Mouse (Mus musculus): ENCODE measurements around the gene Lrrc20.
"Not testable (repeated sequence)": the region's sequence is repeated elsewhere in the genome, so short reads cannot be mapped to it uniquely, and the experiment has no call there.

The Lrrc20 gene

DNA sequence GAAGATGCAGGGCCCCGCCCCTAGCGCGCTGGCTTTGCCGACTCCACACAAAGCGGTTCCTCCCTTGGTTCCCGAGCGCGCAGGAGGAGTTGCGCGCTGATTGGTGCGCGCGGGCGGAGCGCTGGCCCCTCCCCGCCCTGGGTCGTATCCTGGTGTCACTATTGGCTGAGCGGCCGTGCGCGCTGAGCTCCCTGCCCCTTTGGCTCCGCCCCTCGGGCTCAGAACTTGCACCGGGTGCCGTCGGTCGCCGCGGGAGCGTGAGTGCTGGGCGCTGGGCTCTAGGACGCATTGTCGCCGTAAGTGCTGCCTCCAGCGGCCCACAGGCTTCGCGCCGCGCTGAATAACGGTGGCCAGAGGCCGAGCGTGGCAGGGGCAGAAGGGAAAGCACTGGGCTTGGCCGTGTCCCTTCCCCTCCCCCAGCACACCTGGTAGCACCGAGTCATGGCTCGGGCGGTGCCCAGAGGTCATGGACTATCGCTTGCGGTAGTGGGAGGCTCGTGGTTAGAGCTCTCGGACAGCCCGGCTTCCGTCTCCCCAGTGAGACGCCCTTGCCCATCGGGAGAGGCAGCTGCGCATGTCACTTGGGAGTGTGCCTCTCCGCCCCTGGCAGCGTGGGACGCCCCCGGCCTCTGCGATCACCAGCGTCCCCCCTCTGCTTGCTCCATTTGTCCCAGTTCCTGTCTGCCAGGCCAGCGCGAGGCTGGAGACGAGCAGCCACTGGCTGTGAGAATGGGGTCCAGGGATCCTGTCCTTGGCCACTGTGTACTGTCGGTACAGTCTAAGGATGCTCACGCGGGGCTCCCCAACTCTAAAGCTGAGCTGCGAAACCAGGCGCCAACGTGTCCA lies at the start of gene Lrrc20:
Lrrc20 (plus strand) TSS at position 208 of the 846 bp plus-strand sequence.
- CTCF ChIA-PET: no interaction called here

DNA sequence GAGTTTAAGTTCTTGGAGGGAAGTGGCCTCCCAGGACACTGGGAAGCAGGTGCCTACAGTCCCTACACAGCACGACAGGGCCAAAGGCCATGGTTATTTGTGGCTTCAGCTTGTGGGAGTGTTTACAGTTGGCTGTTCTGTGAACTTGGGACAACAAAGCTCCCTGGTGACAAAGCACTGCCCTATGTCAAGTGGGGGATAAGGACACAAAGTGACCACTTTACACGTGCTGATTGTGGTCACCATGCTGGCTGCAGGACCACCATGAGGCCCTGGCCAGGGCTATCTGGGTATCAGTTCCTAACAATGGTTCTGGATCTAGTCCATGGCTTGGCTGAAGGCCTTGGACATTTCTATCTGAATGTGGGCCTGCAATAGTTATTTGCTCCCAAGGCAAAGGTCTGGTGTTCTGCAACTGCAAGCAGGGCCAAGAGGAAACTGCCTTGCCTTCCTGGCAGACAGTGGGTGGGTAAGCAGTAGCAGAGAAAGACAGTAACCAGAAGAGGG lies 49.3 kb upstream of the Lrrc20 start:
- CTCF ChIA-PET: interaction anchor here (0.5 kb wide), 1 partner anchor 253 kb away, joined by 3 read pairs; no protein-coding TSS in a partner anchor

DNA sequence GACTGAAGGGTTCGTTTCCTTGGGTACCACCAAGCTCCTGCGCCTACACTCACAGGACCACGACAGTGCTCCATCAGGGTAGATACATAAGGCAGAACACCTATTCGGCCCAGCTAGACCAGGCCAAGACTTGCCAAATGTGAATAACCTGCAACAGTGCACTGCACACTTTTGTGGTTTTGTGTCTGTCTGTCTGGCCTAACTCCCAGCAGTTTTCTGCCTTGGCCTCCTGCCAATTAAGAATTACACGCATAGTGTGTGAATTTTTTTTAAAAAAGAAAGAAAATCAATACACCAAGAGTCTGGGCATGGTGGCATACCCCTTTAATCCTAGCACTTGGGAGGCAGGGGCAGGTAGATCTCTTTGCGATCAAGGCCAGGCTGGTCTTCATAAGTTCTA lies 47.6 kb upstream of the Lrrc20 start:
- CTCF ChIA-PET: no interaction called here

DNA sequence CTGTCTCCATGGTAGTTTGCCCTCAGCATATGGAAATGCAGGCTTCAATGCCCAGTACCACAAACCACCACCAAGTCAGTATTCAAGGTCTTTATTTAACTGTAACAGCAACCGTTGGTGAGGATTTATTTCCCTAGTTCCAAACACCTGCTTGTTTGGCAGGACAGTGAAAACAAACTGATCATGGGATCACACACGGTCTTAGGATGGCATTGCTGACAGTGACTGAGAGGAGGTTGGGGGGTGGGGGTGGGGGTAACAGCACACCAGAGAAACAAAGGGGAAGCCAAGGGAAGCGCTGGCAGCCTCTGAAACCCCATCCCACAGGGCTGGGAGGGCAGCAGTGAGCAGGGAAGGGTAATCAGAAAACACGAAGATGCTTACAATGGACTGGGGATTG lies 47.2 kb upstream of the Lrrc20 start:
- CTCF ChIA-PET: no interaction called here

DNA sequence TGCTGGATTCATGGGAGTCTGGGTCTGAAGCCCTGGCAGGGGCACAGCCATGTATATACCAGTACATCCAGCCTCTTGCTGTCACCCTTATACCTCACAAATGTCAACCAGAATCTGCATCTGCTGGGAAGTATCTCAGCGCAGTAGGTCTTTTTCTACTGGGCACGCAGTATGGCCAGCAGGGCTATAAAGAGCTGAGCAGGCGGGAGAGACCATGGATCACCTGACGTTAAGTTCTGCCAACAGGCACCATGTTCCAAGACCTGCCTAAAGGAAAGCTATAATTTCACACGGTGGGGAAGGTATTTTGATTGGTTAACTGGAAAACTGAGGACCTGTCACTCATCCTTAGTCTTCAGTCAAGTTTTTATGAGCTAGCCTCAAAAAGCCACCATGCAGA lies 46.6 kb upstream of the Lrrc20 start:
- CTCF ChIA-PET: interaction anchor here (0.5 kb wide), 1 partner anchor 18 kb away, joined by 3 read pairs; no protein-coding TSS in a partner anchor

DNA sequence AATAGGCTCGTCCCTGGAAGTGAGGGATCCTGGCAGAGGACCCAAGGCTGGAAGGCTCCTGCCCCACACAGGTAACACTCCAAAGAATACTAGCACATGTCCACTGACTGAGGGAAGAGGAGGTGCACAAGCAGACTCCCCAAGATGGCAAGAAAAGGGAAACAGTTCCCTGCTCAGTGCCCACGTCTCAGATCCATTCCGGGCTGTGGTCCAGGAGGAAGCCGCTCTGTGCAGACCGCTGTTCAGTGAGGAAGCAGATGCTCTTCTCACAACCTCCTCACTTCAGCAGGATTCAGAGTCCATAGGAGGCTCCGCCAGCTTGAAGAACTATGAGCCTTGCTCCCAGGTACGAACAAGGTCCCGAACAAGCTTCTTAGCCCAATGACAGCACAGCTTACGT lies 44.2 kb upstream of the Lrrc20 start:
- CTCF ChIA-PET: no interaction called here

DNA sequence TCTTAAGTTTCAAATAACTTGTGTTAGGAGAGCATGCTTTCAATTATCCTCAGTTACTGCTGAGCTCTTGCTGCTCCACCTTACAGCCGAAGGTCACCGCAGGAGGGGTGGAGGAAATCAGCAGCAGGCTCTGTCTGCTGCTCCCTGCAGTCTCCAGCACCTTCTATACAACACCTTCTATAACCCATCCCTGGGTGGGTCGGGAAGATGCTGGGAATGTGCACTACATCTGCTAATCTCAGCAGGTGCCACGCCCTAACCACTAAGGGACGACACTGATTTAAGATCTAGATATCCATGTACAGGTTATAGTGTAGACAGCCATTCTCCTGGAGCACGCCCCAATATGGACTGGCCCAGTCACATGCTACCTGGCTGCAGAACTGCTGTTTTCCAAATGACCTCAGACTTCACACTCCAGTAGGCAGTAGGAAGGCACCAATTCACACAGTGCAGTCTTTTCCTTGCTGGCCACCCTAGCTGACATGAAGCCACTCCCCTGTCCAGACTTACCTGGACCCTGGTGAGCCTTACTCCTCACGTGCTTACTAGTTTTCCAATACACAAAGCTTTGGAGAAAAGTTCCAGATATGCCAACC lies 35.3 kb upstream of the Lrrc20 start:
- CTCF ChIA-PET: no interaction called here

DNA sequence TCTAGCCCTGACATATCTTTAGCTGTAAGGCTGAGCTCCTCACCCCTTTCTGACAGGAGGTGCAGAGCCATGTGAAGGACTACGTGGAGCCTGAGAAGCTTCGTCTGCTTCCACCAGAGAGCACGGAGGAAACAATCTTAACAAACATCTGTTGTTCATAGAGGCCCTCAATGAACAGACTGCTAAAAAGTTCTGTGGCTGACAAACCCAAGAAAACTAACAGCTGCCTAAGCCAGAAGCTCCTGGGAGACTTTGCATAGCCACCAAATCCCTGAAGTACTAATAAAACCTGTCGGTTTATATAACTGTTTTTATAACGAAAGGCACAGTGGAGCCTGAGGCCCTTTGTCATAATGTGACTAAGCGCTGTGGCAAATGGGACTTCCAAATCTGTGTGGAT lies 32.1 kb upstream of the Lrrc20 start:
- CTCF ChIA-PET: no interaction called here

DNA sequence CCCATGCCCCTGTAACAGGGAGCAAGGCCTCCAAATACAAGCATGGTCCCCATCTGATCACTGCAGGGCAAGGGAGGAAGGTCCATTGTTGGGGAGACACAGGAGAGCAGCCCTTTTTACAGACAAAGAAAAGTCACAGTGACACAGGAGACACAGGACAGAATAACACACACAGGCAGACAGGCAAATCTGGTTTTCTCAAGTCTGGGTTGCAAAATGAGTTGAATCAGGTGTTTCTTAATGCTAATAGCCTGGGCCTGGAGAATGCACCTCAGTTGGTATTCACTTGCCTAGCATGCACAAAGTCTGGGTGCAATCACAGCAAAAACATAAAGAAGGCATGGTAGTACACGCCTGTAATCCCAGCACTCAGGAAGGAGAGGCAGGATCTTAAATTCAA lies 31.7 kb upstream of the Lrrc20 start:
- CTCF ChIA-PET: no interaction called here

DNA sequence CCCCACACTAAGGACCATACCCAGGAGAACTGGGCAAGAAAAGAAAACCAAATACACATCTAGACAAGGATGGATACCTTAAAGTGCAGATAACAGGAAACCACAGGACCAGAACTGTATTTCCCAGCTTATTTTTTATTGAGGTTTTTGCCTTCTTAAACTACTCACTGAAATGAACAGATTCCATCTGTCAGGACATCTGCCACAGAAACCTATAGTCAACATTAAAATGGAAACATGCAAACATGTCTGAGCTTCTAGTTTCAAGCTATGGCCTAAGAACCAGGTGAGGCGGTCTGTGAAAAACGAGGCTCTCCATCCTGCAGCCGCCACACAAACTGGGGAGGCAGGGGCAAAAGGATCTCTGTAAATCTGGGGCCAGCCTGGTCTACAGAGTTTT lies 30.6 kb upstream of the Lrrc20 start:
- CTCF ChIA-PET: no interaction called here

DNA sequence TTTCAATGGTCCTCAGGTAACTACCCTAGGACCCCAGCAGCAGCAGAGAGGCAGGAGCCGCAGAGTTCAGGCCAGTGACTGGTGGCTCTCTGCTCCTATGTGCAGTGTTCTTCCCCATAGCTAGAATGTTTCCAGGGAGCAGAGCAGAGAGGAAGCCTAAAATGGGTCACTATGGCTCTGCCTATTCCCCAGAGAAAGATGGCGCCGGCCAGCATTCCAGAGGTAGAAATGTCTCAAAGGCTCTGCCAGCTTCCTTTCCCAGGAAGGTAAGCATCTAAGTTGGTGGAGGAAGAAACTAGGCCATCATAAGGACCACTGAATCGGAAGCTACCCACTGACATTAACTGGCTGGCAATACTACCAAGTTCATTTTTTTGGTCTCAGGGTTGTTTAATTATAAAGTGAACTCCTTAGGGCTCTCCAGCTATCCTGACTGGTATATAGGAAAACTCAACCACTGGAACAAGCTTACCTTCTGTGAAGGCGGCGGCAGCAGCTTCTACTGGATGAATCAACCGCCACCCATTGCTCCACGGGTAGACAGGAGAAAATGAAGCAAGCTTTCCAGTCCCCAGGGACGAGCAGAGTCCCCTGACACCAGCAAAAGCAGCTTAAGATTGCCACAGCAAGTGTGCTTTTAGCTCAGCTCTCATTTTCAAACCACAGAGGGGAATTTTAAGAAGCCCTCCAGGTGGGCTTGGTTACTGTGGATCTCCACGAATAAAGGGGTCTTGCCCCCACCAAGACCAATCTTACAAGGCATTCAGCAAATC lies 27.8 kb upstream of the Lrrc20 start:
- CTCF ChIA-PET: interaction anchor here (0.6 to 0.8 kb wide), 2 partner anchors 1553 to 1955 kb away, joined by 3 read pairs; no protein-coding TSS in a partner anchor

DNA sequence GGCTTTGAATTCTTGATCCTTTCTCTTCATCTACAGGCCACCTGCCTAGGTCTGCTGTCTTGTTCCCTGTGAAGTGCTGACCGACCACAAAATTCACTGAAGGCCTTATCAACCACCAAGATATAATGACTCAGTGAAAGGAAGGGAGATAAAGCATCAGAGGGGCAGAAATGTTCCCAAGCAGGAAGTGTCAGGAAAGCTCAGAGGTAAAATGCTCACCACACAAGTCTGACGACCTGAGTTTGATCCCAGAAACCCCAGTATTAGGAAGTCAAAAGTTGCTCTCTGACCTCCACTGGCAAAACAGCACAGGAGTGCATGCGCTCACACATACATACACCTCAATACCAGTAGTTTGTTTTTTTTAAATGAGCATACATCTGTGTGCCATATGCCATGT lies 26.8 kb upstream of the Lrrc20 start:
- CTCF ChIA-PET: no interaction called here

DNA sequence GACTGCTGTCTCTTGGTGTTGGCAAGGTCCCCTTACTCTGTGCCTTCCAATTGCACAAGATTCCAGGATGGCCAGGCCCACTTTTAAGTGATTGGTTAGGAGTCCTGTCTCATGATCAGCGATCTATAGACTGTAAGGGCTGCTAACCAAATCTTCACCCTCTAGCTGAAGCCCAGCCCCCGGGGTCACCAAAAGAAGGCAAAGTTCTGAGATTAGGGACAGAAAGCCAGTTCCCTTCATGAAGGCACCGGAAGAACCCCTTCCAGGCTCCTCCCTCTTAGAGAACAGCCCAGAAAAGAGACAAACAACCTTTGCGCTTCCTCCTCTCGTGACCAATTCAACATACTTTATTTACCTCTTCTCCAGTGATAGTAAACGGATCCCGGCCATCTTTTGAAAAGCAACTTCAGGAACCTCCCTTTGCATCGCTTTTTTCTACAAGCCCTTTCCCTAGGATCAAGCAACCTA lies 24.1 kb upstream of the Lrrc20 start:
- CTCF ChIA-PET: no interaction called here

DNA sequence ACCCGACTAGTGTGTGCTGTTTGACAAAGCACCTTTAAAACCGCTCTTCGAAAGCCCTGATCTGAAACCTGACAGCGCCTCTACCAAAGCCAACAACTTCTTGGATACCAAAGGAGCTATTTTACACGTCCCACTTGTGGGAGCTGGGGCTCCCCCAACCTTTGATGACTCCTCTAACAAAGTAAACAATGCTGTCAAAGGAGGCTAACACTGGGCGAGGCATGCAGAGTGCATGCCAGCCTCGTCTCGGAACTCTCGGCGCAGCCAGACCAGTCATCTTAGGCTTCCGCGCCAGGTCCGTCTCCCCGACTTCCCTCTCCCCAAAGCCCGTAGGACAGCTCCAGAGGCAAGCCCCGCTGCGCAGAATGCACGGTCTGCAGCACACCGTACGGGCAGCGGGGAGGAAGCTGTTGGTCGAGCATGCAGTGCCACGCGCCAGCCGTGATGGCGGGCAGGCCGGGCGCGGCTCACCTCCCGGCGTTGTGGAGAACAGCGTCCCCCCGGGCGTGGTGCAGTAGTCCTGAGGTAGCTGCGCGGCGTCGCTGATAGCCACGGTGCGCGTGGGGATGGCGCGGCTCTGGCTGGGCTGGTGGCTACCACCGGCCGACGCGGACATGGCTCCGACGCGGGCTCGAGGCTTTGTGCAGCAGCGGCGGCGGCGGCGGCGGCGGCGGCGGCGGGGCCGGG lies 23.5 kb upstream of the Lrrc20 start:
- CTCF ChIA-PET: interaction anchor here (0.6 kb wide), 1 partner anchor 197 kb away, joined by 4 read pairs; no protein-coding TSS in a partner anchor

DNA sequence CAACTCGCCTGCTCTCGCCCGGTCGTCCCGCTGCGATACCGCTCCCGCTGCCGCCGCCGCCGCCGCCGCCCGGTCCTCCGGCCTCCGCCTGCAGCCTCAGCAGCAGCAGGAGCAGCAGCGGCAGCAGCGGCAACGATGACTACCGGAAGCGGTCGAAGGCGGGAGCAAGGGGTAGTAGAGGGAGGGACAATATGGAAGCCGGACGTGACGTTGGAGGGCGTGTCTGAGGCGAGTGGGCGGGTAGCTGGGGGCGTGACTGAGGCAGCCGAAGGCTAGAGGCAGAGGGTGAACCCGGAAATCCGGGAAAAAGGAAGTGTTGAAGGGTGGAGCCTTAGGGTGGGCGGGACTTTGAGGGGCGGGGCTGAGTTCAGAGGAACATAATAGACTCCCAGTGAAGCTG lies 23.0 kb upstream of the Lrrc20 start, which contains the start of gene Eif4ebp2:
Eif4ebp2 (minus strand) TSS at position 17 of the 400 bp plus-strand sequence.
- CTCF ChIA-PET: interaction anchor here (0.6 kb wide), 1 partner anchor 196 kb away, joined by 4 read pairs; no protein-coding TSS in a partner anchor

DNA sequence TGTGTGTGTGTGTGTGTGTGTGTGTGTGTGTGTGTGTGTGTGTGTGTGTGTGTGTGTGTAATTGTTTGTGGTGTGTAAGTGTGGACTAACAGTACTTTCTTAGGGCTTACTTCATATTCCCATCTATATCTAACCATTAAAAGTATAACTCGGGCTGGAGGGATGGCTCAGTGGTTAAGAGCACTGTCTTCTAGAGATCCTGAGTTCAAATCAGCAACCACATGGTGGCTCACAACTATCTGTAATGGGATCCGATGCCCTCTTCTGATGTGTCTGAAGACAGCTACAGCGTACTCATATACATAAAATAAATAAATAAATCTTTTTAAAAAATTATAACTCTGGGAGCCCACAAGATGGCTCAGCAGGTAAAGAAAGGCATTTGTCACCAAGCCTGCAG lies 22.4 kb upstream of the Lrrc20 start:
- CTCF ChIA-PET: not testable (repeated sequence)

DNA sequence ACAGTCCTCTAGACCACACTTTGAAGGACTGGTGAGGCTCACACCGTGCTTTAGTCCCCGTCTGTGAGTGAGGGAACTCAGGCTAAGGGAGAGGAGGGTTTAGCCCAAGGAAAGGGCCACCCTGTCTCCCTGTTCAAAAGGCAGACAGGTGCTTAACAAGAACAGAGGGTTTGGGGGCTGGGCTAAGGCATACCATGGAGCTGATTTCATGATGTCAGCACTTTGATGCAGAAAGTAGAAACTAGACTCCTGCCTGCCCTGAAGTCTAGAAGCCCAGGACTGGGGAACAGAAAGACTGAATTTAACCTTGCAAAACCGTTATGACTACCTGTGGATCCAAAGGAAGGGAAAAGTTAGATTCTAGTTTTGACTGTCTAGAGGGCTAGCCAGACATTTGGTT lies 18.4 kb upstream of the Lrrc20 start:
- CTCF ChIA-PET: interaction anchor here (0.7 kb wide), 1 partner anchor 143 kb away, joined by 5 read pairs; no protein-coding TSS in a partner anchor

DNA sequence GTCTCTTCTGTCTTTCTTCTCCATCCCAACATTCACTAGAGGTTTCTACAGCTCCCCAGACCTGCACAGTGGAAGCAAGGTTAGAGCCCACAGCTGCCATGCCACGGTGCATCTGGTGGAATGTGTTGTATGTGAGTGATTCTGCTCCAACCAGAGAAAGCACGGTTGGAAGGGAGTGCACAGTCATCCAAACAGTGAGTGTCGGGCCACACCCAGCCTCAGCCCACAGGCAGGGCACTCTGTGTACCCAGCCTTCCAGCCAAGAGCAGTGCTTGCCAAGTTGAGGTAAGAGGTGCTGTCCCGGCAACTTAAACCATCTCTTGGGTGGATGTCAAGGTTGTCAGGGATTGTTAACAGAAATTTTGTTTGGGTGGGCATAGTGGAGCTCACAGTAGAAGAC lies 10.6 kb upstream of the Lrrc20 start:
- CTCF ChIA-PET: no interaction called here

DNA sequence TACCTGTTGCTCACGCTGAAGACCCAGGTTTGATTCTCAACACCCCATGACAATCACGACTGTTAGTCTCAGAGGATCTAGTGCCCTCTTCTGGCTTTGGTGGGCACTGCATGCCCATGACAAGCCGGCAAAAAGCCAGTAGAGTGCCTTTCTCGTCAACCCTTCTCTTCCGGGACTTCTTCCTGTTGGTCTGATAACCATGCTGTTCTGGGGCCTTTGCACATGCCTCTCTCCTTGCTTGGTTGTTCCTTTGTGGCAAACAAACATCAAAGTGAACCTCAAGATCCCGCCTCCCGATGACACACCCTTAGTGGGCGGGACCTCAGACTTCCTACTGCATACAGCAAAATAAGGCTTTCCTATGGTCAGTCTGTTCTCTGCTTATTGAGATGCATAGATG lies 9.4 kb upstream of the Lrrc20 start:
- CTCF ChIA-PET: no interaction called here

DNA sequence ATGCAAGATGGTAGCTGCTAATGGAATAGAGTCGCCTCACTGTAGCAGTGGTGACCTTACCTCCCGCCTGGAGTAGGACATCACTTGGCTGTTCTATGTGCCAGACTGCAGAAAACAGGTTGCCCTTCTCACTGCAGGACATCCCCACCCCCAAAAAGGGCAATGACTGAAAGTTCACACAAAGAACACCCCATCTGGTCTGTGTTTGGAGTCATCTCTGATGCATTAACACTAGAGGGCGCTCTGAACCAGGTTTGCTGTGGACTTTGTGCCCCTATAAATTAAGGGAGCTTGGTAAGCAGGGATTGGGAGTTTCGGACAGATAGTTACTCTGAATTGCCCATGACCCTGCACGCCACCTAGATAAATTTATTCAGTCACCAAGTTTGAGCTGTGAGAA lies 8.7 kb upstream of the Lrrc20 start:
- CTCF ChIA-PET: no interaction called here

DNA sequence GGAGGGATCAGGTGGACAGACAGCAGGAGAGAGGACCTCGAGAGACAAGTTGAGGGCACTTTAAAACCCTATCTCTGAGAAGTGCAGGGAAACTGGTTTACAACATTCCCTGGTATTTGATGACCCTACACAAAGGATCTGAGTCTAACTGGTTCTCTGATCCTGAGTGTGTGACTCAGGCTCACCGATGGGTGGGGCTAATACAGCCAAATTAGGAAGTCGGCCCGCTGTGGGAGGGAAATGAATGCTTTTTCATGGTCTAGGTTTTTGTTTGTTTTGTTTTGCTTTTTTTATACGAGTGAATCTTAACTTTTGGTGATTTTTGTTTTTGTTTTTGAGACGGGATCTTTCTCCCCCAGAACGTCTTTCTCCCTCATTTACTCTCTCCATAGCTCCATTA lies 6.7 kb upstream of the Lrrc20 start:
- CTCF ChIA-PET: no interaction called here
